Mouse (Mus musculus) cerebellum, adult 2 months (tissue): ENCODE measurements around the gene Dync1h1.

ENCODE experiments used
- CTCF ChIP-seq: fragments of 200-500 bp; IDR thresholded peaks from 2 replicates; pipeline ENCODE4 v1.5.1; 2011; ENCODE audit warnings: low read depth, mild to moderate bottlenecking, control low read depth, low read length, moderate library complexity, borderline replicate concordance; ENCODE audit not compliant: insufficient read depth
- POLR2A ChIP-seq: fragments of 200-500 bp; IDR thresholded peaks from 2 replicates; pipeline ENCODE4 v1.6.1; 2011; ENCODE audit warnings: low read length, control low read depth, borderline replicate concordance; ENCODE audit not compliant: insufficient read depth

DNA sequence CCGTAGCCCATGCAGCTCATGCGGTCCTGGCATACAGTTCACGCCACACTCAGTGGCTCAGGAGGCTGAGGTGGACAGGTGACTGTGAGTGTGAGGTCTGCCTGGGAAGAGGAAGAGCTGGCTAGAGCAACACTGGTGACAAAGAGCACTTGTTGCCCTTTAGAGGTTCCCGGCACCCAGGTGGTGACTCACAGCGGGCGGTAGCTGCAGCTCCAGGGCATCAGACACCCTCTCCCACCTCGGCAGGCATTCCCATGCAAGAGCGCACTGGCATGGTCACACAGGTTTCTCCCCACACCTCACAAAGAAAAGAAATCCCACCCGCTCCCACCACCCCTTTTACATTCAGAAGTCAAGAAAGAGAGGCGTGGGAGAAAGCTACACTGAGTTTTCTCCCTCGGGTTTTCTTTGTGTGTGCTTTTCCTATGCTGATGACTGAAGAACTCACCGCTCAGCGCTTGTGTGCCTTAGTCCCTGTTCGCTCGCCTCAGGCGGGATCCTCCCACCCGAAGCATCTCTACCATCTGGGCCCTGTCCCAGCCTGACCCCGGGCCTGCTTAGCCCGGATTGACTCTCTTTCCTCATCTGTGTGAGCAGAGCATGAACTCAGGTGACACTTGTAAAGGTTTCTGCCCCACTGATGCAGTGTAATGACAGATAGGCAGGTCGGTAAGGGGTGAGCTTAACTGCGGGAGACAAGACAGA lies 45.6 kb upstream of the Dync1h1 start:
- no peak for TF ChIP-seq POLR2A
- TF ChIP-seq CTCF = no peak
